Mouse (Mus musculus) cerebellum, adult 2 months (tissue): ENCODE measurements at regions not wholly inside any gene's neighbourhood (a gene's known extent, or its start where the extent isn't known, plus 50 kb on each side); places are given as distances from the start of the nearest gene placed in this dataset.

Source experiments
- CTCF ChIP-seq: fragments of 200-500 bp; IDR thresholded peaks from 2 replicates; pipeline ENCODE4 v1.5.1; 2011; ENCODE audit warnings: low read depth, mild to moderate bottlenecking, control low read depth, low read length, moderate library complexity, borderline replicate concordance; ENCODE audit not compliant: insufficient read depth
- POLR2A ChIP-seq: fragments of 200-500 bp; IDR thresholded peaks from 2 replicates; pipeline ENCODE4 v1.6.1; 2011; ENCODE audit warnings: low read length, control low read depth, borderline replicate concordance; ENCODE audit not compliant: insufficient read depth

DNA sequence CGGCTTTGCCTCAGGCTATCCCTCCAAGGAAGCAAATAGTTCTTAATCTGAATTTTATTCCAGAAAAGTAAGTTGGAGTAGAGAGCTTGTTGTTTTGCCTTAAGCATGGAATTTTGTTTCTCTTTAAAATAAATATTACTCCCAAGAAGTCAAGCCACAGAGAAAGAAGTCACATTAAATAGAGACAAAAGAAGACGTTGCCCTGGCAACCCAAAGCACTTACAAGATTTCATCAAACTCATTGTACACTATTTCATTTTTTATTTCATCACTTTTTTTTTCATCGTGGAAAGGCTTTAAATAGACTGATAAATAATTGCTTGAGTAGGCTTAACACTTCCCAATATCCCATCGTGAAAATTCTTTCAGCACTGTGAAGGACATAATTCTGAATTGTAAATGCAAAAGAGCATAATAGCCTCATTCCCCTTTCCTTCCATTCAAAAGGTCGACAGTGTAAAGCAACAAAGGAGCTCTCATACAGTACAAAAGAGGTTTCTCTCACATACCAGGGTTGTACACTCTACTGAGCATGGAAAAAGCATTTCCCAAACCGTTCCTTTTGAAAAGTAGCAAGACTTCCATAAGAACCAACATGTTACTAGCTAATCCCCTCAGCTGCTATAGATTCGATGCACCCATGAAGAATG, 466.7 kb downstream of the Klhl13 start:
- TF ChIP-seq CTCF = no peak
- TF ChIP-seq POLR2A = no peak
